Mouse (Mus musculus): ENCODE measurements around the gene Tshz2. TPM values are rescaled to one million over a fixed set of nuclear protein-coding genes. Genes with fewer than 3 reads are reported as not detected.

The Tshz2 gene
- total RNA-seq, 2 experiments from 2014 or later: 38.2 to 40.1 TPM

- no peak for DNase-seq (ENCODE audit: low spot score in 2 of 2)
Measured at GRCm38 (mm10) chr2:169630070-169630469, 2.7 kb upstream of the Tshz2 start.

- DNase-seq (ENCODE audit: low spot score in 2 of 2): peak; percentile 33 to 43
Measured at GRCm38 (mm10) chr2:169633491-169634289, 877 bp downstream of the Tshz2 start.

DNA sequence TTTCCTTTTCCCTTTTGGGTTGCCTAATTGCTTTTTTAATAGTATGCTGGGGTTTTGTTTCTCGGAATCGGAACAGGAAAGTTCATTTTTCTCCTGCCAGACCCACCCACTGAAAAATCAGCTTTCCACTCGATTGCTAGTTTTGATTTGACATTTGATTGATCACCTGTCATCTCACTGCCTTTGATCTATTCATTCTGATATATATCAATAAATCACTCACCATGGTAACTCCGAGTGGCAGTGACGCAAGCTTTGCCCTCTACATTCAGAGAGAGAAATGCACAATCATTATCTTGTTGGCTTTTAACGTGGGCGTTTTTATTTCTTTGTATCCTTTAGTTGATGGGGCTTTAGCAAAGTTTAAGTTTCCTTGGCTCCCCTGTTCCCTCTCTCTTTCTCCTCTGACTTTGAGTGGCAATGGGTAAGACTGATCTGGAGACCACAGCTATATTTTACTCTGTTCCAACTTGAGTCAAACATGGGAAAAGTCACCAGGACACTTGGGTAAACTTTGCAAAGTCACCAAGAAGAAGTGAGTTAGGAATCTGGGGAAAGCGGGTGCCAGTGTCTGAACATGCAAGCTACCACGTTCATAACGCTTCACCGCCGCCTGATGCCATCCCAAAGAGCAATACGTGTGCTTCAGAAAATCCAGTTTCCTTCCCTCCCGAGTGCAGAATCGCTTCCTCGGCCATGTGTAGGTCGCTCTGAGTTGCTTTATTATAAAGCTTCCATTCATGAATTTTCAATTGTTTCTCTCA, 2.0 kb downstream of the Tshz2 start:
- DNase-seq (ENCODE audit: low spot score in 2 of 2): no peak

- DNase-seq (ENCODE audit: low spot score in 2 of 2): no peak
Measured at GRCm38 (mm10) chr2:169635428-169635827, 2.6 kb downstream of the Tshz2 start.

DNA sequence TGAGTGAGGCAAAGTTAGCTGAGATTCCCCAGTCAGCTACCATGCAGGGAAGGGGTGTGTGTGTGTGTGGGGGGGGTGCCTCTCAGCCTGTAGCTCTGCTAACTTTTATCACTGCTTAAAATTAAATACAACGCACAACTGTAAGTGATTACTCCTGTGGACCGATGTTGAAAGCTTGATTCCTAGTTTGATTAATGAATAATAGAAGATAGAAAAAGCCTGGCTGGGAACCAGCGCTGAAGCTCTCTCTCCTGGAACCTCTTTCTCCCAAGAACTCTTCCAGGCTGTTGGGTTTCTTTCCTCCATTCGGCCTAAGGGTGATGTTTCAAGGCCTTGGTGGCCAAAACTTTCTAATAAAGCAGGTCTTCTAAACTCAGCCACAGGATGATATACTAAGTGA, 3.6 kb downstream of the Tshz2 start:
- DNase-seq (ENCODE audit: low spot score in 2 of 2): no peak

- DNase-seq (ENCODE audit: low spot score in 2 of 2): no peak
Measured at GRCm38 (mm10) chr2:169641547-169641946, 8.7 kb downstream of the Tshz2 start.

DNA sequence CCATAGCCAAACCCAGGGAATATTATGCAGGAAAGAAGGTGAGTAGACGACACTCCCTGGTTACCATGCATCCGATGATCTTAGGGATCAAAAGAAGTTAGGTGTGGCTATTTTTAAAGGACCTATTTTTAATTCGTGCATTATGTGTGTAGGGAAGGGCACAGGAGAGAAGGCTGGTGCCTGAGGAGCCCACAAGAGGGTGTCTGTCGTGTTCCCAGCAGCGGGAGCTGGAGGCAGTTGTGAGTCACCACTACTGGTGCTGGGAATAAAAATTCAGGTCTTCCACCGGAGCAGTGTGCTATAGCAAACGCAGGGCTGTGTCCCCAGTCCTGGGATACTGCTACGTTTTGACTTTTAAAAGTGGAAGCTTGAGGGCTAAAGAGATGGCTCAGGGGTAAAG, 9.6 kb downstream of the Tshz2 start:
- DNase-seq (ENCODE audit: low spot score in 2 of 2): no peak

- no peak for DNase-seq (ENCODE audit: low spot score in 2 of 2)
Measured at GRCm38 (mm10) chr2:169647091-169647490, 14.3 kb downstream of the Tshz2 start.

DNA sequence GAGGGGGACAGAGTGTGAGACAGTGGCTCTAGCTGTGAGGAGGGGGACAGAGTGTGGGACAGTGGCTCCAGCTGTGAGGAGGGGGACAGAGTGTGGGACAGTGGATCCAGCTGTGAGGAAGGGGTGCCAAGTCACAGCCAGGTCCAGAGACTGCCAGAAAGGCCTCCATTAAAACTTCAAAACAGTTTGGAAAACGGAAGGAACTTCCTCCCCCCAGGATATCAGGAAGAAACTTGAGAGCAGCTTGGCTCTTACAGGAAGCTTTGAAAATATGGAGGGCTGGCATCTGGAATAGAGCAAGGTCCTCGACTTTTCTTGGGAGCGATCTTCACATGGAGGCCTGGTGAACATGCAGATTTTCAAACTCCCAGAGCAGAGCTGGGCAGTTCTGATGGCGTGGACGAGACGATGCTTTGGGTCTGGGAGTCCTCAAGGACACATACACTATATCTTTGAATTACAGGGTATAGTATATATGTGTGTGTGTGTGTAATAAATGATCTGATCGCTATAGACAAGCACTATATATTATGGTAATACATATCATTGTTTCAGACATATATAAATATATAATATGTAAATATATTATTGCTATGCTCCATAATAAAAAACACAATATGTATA, 16.6 kb downstream of the Tshz2 start:
- no peak for DNase-seq (ENCODE audit: low spot score in 2 of 2)

GRCm38 (mm10) chr2:169653282-169653681, 20.5 kb downstream of the Tshz2 start:
- no peak for DNase-seq (ENCODE audit: low spot score in 2 of 2)

DNA sequence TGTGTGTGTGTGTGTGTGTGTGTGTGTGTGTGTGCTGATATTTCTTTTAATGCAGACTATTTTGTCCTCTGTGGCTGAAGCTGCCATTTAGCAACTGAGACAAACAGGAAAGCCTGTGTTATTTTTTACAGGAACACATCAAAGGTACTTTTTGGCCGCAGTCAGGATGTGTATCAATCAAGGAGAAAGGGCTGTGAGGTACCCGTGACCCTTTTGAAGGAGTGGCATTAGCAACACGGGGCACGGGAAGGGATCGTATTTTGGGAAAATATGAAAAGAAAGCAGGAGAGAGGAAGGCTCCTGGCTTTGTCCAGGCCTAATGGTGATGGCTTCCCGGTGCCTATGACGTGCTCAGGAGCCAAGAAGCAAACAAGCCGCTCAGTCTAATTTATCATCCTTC, 31.0 kb downstream of the Tshz2 start:
- DNase-seq (ENCODE audit: low spot score in 2 of 2): no peak

DNA sequence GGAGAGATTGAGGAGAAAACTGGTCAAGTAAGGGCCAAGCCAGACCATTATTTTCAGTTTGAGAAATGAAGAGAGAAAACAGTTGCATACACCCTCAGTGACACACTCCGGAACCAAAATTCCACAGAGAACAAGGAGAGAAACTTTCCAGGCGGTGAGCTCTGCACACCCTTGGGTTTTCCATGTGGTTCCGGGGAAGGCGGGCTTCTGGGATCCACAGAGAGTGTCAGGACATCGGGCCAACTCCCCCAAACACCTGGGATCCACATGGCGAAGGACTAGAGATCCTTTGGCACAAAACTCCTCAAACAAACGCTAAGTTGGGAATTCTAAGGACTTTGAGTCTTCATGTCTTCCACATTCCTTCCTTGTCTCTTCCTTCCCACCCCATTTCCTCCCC, 38.5 kb downstream of the Tshz2 start:
- DNase-seq (ENCODE audit: low spot score in 2 of 2): no peak

GRCm38 (mm10) chr2:169673786-169674185, 41.0 kb downstream of the Tshz2 start:
- DNase-seq (ENCODE audit: low spot score in 2 of 2): no peak

DNA sequence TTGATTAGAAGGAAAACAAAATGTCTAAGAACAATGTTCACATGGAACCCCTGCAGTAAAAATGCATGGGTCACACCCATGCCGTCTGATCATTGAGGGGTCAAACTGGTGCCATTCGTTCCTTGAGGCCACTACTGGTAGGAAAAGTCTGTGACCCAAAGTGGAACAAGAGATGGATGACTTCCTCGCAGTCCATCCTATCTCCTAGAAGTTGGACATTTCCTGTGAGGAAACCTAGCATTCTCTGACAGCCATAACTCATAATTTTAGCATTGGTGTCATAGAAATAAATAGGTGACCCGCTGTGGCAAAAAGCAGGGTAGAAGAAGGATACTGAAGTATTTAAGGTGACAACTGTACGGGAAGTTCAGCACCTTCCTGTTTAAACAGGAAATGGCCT, 41.4 kb downstream of the Tshz2 start:
- DNase-seq (ENCODE audit: low spot score in 2 of 2): no peak

- DNase-seq (ENCODE audit: low spot score in 2 of 2): no peak
Measured at GRCm38 (mm10) chr2:169679264-169679663, 46.5 kb downstream of the Tshz2 start.

- no peak for DNase-seq (ENCODE audit: low spot score in 2 of 2)
Measured at GRCm38 (mm10) chr2:169679951-169680350, 47.1 kb downstream of the Tshz2 start.

DNA sequence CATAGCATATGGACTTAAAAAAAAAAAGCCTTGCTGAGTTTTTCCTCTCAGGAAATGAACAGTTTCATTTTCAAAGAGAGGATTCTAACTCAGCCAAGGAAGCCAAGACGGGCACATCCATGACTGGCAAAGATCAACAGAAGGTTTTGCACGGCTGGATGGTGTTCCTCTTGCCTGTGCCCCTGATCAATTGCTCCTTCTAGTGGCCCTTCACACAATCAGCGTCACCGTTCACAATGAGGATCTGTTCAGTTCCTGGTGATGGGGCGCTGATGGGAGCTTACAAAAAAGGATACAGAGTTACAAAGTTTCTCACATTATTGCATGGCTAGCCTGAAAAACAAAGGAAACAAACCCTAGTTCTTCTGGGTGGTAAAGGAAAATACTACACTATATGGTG, 52.4 kb downstream of the Tshz2 start:
- DNase-seq (ENCODE audit: low spot score in 2 of 2): no peak

GRCm38 (mm10) chr2:169685747-169686146, 52.9 kb downstream of the Tshz2 start:
- DNase-seq (ENCODE audit: low spot score in 2 of 2): no peak

- no peak for DNase-seq (ENCODE audit: low spot score in 2 of 2)
Measured at GRCm38 (mm10) chr2:169686697-169687430, 54.1 kb downstream of the Tshz2 start.

DNA sequence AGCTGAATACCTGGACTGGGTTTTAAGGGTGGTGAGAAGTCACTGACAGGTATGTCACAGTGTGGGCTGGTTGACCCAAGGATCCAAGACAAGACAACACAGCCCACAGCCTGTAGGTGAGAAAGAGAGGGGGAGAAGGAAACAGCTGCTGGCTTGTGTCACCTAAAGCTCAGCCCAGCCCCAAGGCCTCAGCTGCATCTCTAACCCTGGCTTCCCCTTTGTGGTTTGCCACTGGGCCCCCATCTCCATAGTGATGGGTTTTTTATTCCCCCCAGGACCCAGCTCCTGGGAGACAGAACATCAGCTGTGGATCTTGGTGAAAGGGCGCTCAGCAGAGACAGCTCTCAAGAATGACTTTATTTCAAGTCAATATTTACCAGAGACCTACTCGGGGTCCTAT, 57.2 kb downstream of the Tshz2 start:
- no peak for DNase-seq (ENCODE audit: low spot score in 2 of 2)

GRCm38 (mm10) chr2:169694494-169694893, 61.7 kb downstream of the Tshz2 start:
- DNase-seq (ENCODE audit: low spot score in 2 of 2): no peak

All from gastrocnemius, postnatal 4 days (tissue).